Mouse (Mus musculus) cerebellum, adult 11-12 months (tissue): ENCODE results near the gene Myo1f.
A peak's percentile ranks its signal among the peaks of the same experiment; 100 is the strongest.
"Not testable (repeated sequence)": the region's sequence is repeated elsewhere in the genome, so short reads cannot be mapped to it uniquely, and the experiment has no call there.

Experiments used
- DNase-seq: peaks from one replicate; pipeline ENCODE4 v3.0.0; 2022

Myo1f gene

GRCm38 (mm10) chr17:33586011-33586410 is 30.5 kb downstream of the Myo1f start:
- no peak for DNase-seq

GRCm38 (mm10) chr17:33597271-33597670 is 41.8 kb downstream of the Myo1f start:
- DNase-seq, result no peak

GRCm38 (mm10) chr17:33598506-33598905 is 43.0 kb downstream of the Myo1f start:
- no peak for DNase-seq

GRCm38 (mm10) chr17:33599836-33600475 is 44.4 kb downstream of the Myo1f start:
- DNase-seq, result no peak

GRCm38 (mm10) chr17:33600831-33601230 is 45.3 kb downstream of the Myo1f start:
- DNase-seq, result no peak

GRCm38 (mm10) chr17:33601947-33602346 is 46.4 kb downstream of the Myo1f start:
- DNase-seq, result no peak

GRCm38 (mm10) chr17:33607273-33607672 is 51.8 kb downstream of the Myo1f start:
- DNase-seq, result no peak

- DNase-seq, result no peak
These were observed 55.0 kb downstream of the Myo1f start for GRCm38 (mm10) chr17:33610548-33610947.

GRCm38 (mm10) chr17:33613726-33614125 is 58.2 kb downstream of the Myo1f start:
- DNase-seq, result not testable (repeated sequence)

GRCm38 (mm10) chr17:33627281-33627680 is 71.8 kb downstream of the Myo1f start:
- DNase-seq, result no peak

- peak; percentile 87 for DNase-seq
These were observed 73.3 kb downstream of the Myo1f start, which contains the start of gene Zfp414 for GRCm38 (mm10) chr17:33628621-33629486. Gene Zfp414, plus strand, starts transcription at chr17:33629090.

- DNase-seq, result peak; percentile 55
These were observed 74.1 kb downstream of the Myo1f start for GRCm38 (mm10) chr17:33629487-33630125.

- peak; percentile 46 for DNase-seq
These were observed 74.8 kb downstream of the Myo1f start for GRCm38 (mm10) chr17:33630171-33630895.

GRCm38 (mm10) chr17:33631236-33631635 is 75.7 kb downstream of the Myo1f start:
- peak; percentile 39 for DNase-seq

GRCm38 (mm10) chr17:33631796-33632195 is 76.3 kb downstream of the Myo1f start:
- peak; percentile 87 for DNase-seq

GRCm38 (mm10) chr17:33637038-33637437 is 81.5 kb downstream of the Myo1f start:
- no peak for DNase-seq

GRCm38 (mm10) chr17:33637516-33638276 is 82.2 kb downstream of the Myo1f start, which contains the start of gene Pram1:
Gene Pram1, plus strand, starts transcription at chr17:33638056.
- no peak for DNase-seq

GRCm38 (mm10) chr17:33639743-33640142 is 84.2 kb downstream of the Myo1f start:
- no peak for DNase-seq

- DNase-seq, result no peak
These were observed 88.6 kb downstream of the Myo1f start for GRCm38 (mm10) chr17:33644068-33644467.

GRCm38 (mm10) chr17:33645073-33645472 is 89.6 kb downstream of the Myo1f start:
- DNase-seq, result no peak

GRCm38 (mm10) chr17:33649781-33650475 is 94.4 kb downstream of the Myo1f start:
- no peak for DNase-seq
